Mouse (Mus musculus) erythroblast, embryonic 14.5 days (primary cell): Measurements from ENCODE around the gene Nmur2.

Experiments
- GATA1 ChIP-seq: IDR thresholded peaks from 2 replicates; pipeline ENCODE4 v1.6.1; 2012; ENCODE audit warnings: low read length, inconsistent platforms, mixed read lengths
- TAL1 ChIP-seq: IDR thresholded peaks from 3 replicates; pipeline ENCODE4 v1.6.1; 2012; ENCODE audit warnings: low read length, inconsistent platforms, mixed read lengths

- TF ChIP-seq TAL1 (no peak), GATA1 (no peak)
Measured at GRCm38 (mm10) chr11:55992148-55992547, 48.7 kb downstream of the Nmur2 start.
